Mouse (Mus musculus) liver, embryonic 11.5 days (tissue): ENCODE measurements at regions not wholly inside any gene's neighbourhood (a gene's known extent, or its start where the extent isn't known, plus 50 kb on each side); places are given as distances from the start of the nearest gene placed in this dataset.

ENCODE experiments used
- ATAC-seq: fragments of 200-750 bp; cut with Nextera tagmentation; replicated peaks from 2 replicates; pipeline ENCODE4 v1.8.0; 2017; ENCODE audit warnings: moderate number of reproducible peaks, mild to moderate bottlenecking, moderate TSS enrichment, moderate library complexity; ENCODE audit not compliant: low FRiP score
- DNase-seq: peaks from one replicate; pipeline ENCODE4 v3.0.0-alpha.2; 2017; ENCODE audit warnings: low spot score
- H3K27ac ChIP-seq: fragments of 300-500 bp; sonication (generic); 2 replicates; pipeline ENCODE4 v1.5.1; 2014; ENCODE audit warnings: mild to moderate bottlenecking, low read depth, low read length, control low read depth
- H3K27me3 ChIP-seq: fragments of 300-500 bp; sonication (generic); replicated peaks from 2 replicates; pipeline ENCODE4 v1.6.1; 2014; ENCODE audit warnings: low read length, mixed read lengths; ENCODE audit not compliant: control insufficient read depth, insufficient read depth
- H3K36me3 ChIP-seq: fragments of 300-500 bp; sonication (generic); 2 replicates; pipeline ENCODE4 v1.6.1; 2014; ENCODE audit warnings: mild to moderate bottlenecking, low read length, moderate library complexity, mixed read lengths; ENCODE audit not compliant: control insufficient read depth, insufficient read depth
- H3K4me1 ChIP-seq: fragments of 300-500 bp; sonication (generic); replicated peaks from 2 replicates; pipeline ENCODE4 v1.6.1; 2014; ENCODE audit warnings: low read length, mixed read lengths; ENCODE audit not compliant: control insufficient read depth, insufficient read depth
- H3K4me2 ChIP-seq: fragments of 300-500 bp; sonication (generic); 2 replicates; pipeline ENCODE4 v1.6.1; 2014; ENCODE audit warnings: mild to moderate bottlenecking, control low read depth, moderate library complexity
- H3K4me3 ChIP-seq: fragments of 300-500 bp; sonication (generic); 2 replicates; pipeline ENCODE4 v1.5.1; 2014; ENCODE audit warnings: low read depth, low read length, control low read depth
- H3K9ac ChIP-seq: fragments of 300-500 bp; sonication (generic); 2 replicates; pipeline ENCODE4 v1.6.1; 2014; ENCODE audit warnings: low read depth, low read length, control low read depth
- H3K9me3 ChIP-seq: fragments of 300-500 bp; sonication (generic); 2 replicates; pipeline ENCODE4 v1.6.1; 2016; ENCODE audit warnings: low read length, inconsistent platforms, mixed read lengths; ENCODE audit not compliant: control insufficient read depth
- WGBS: fragments of 180-500 bp; shearing (Covaris S2); extraction: QIAGEN DNeasy Blood & Tissue Kit; methylation state at CpG from one replicate; pipeline ENCODE4 v1.1.7; 2014; 5-methylcytosine and 5-hydroxymethylcytosine counted together

GRCm38 (mm10) chr11:55816566-55816965 lies 208.6 kb upstream of the Glra1 start:
- no peak overlapping the region for H3K4me2 ChIP-seq
- ATAC-seq, result no peak
- H3K9me3 ChIP-seq, result no peaks in the 10 kb centered on the region
- no peak overlapping the region for H3K9ac ChIP-seq
- H3K36me3 ChIP-seq, result no peaks in the 10 kb centered on the region
- no peaks in the 10 kb centered on the region for H3K4me1 ChIP-seq
- no peak overlapping the region for H3K27ac ChIP-seq
- no peak for DNase-seq
- H3K27me3 ChIP-seq, result no peaks in the 10 kb centered on the region
- H3K4me3 ChIP-seq, result no peak overlapping the region

- 71% methylated on average over 3 of the region's 3 CpGs for WGBS
- H3K4me3 ChIP-seq, result no peak overlapping the region
- DNase-seq, result peak; percentile 37
- no peaks in the 10 kb centered on the region for H3K4me1 ChIP-seq
- no peak overlapping the region for H3K27ac ChIP-seq
- no peaks in the 10 kb centered on the region for H3K9me3 ChIP-seq
- no peak overlapping the region for H3K9ac ChIP-seq
- no peaks in the 10 kb centered on the region for H3K27me3 ChIP-seq
- no peak overlapping the region for H3K4me2 ChIP-seq
- no peak for ATAC-seq
- H3K36me3 ChIP-seq, result no peaks in the 10 kb centered on the region
Measured at GRCm38 (mm10) chr11:55810685-55811084, 202.7 kb upstream of the Glra1 start.

GRCm38 (mm10) chr11:55791195-55791865 lies 183.3 kb upstream of the Glra1 start:
- no peak overlapping the region for H3K4me3 ChIP-seq
- no peaks in the 10 kb centered on the region for H3K36me3 ChIP-seq
- no peak overlapping the region for H3K4me2 ChIP-seq
- no peaks in the 10 kb centered on the region for H3K27me3 ChIP-seq
- DNase-seq (no peak), ATAC-seq (no peak)
- no peak overlapping the region for H3K27ac ChIP-seq
- H3K9ac ChIP-seq, result no peak overlapping the region
- H3K4me1 ChIP-seq, result no peaks in the 10 kb centered on the region
- H3K9me3 ChIP-seq, result no peaks in the 10 kb centered on the region
- WGBS, result 52% methylated on average over 8 of the region's 8 CpGs

- H3K9ac ChIP-seq, result no peak overlapping the region
- no peak overlapping the region for H3K4me3 ChIP-seq
- 71% methylated on average over 3 of the region's 3 CpGs for WGBS
- no peak for ATAC-seq
- no peaks in the 10 kb centered on the region for H3K4me1 ChIP-seq
- no peaks in the 10 kb centered on the region for H3K9me3 ChIP-seq
- no peak for DNase-seq
- H3K27me3 ChIP-seq, result no peaks in the 10 kb centered on the region
- H3K36me3 ChIP-seq, result no peaks in the 10 kb centered on the region
- no peak overlapping the region for H3K27ac ChIP-seq
- no peak overlapping the region for H3K4me2 ChIP-seq
Measured at GRCm38 (mm10) chr11:55789638-55790037, 181.6 kb upstream of the Glra1 start.

GRCm38 (mm10) chr11:55781044-55781443 lies 173.0 kb upstream of the Glra1 start:
- H3K36me3 ChIP-seq, result no peaks in the 10 kb centered on the region
- 62% methylated on average over 3 of the region's 3 CpGs for WGBS
- H3K9me3 ChIP-seq, result no peaks in the 10 kb centered on the region

GRCm38 (mm10) chr11:55780011-55780410 lies 172.0 kb upstream of the Glra1 start:
- Histone ChIP-seq H3K9ac (no peak overlapping the region), H3K36me3 (no peaks in the 10 kb centered on the region), H3K9me3 (no peaks in the 10 kb centered on the region), H3K4me3 (no peak overlapping the region), H3K4me2 (no peak overlapping the region), H3K27me3 (no peaks in the 10 kb centered on the region), H3K4me1 (no peaks in the 10 kb centered on the region), H3K27ac (no peak overlapping the region)
- 69% methylated on average over 2 of the region's 2 CpGs for WGBS
- ATAC-seq, result no peak
- DNase-seq, result no peak

More at GRCm38 (mm10) chr11:55781044-55781443, 173.0 kb upstream of the Glra1 start:
- Histone ChIP-seq H3K9ac (no peak overlapping the region), H3K27me3 (no peaks in the 10 kb centered on the region), H3K4me2 (no peak overlapping the region), H3K27ac (no peak overlapping the region), H3K4me3 (no peak overlapping the region), H3K4me1 (no peaks in the 10 kb centered on the region)
- ATAC-seq, result no peak
- DNase-seq, result no peak

GRCm38 (mm10) chr11:55773283-55773682 lies 165.3 kb upstream of the Glra1 start:
- ATAC-seq, result no peak

GRCm38 (mm10) chr11:55772538-55772937 lies 164.5 kb upstream of the Glra1 start:
- Histone ChIP-seq H3K27ac (no peak overlapping the region), H3K4me3 (no peak overlapping the region), H3K9me3 (no peaks in the 10 kb centered on the region), H3K9ac (no peak overlapping the region), H3K27me3 (no peaks in the 10 kb centered on the region), H3K4me2 (no peak overlapping the region), H3K4me1 (no peaks in the 10 kb centered on the region), H3K36me3 (no peaks in the 10 kb centered on the region)
- ATAC-seq, result no peak
- WGBS, result 77% methylated on average over 5 of the region's 5 CpGs
- DNase-seq, result no peak

More at GRCm38 (mm10) chr11:55773283-55773682, 165.3 kb upstream of the Glra1 start:
- no peak overlapping the region for H3K9ac ChIP-seq
- H3K4me1 ChIP-seq, result no peaks in the 10 kb centered on the region
- H3K4me2 ChIP-seq, result no peak overlapping the region
- H3K27me3 ChIP-seq, result no peaks in the 10 kb centered on the region
- no peak overlapping the region for H3K27ac ChIP-seq
- H3K9me3 ChIP-seq, result no peaks in the 10 kb centered on the region
- no peak overlapping the region for H3K4me3 ChIP-seq
- WGBS, result 67% methylated on average over 1 of the region's 1 CpGs
- no peaks in the 10 kb centered on the region for H3K36me3 ChIP-seq
- no peak for DNase-seq

- 82% methylated on average over 13 of the region's 13 CpGs for WGBS
- H3K9ac ChIP-seq, result no peak overlapping the region
- no peak overlapping the region for H3K4me3 ChIP-seq
- H3K4me2 ChIP-seq, result no peak overlapping the region
- H3K27me3 ChIP-seq, result no peaks in the 10 kb centered on the region
- H3K9me3 ChIP-seq, result no peaks in the 10 kb centered on the region
- DNase-seq, result no peak
- no peak overlapping the region for H3K27ac ChIP-seq
- H3K4me1 ChIP-seq, result no peaks in the 10 kb centered on the region
- no peaks in the 10 kb centered on the region for H3K36me3 ChIP-seq
- ATAC-seq, result no peak
Measured at GRCm38 (mm10) chr11:55772107-55772506, 164.1 kb upstream of the Glra1 start.
